Mouse (Mus musculus) C2C12 (cell line): Measurements from ENCODE around the gene Syt3. TPM values are rescaled to one million over a fixed set of nuclear protein-coding genes. Genes with fewer than 3 reads are reported as not detected.

Experiments used
- H3K27me3 ChIP-seq: one replicate; pipeline ENCODE4 v1.6.1; 2011; ENCODE audit not compliant: control insufficient read depth, insufficient read depth, insufficient read length
- H3K36me3 ChIP-seq: one replicate; pipeline ENCODE4 v1.6.1; 2011; ENCODE audit not compliant: control insufficient read depth, insufficient read depth
- H3K4me3 ChIP-seq: one replicate; pipeline ENCODE4 v1.5.1; 2011; ENCODE audit warnings: mild to moderate bottlenecking, control low read depth; ENCODE audit not compliant: poor library complexity, insufficient read depth, severe bottlenecking
- H3K79me2 ChIP-seq: one replicate; pipeline ENCODE4 v1.6.1; 2011; ENCODE audit not compliant: control insufficient read depth, insufficient read depth
- H3K79me3 ChIP-seq: one replicate; pipeline ENCODE4 v1.6.1; 2011; ENCODE audit warnings: low read depth, control low read depth
- H3ac ChIP-seq: one replicate; pipeline ENCODE3; 2011; ENCODE audit warnings: low read depth; ENCODE audit not compliant: control insufficient read depth, insufficient read length
- CEBPB ChIP-seq: IDR thresholded peaks from one replicate; pipeline ENCODE4 v1.6.1; 2011; ENCODE audit warnings: low read depth, mild to moderate bottlenecking, control low read depth, moderate library complexity
- CTCF ChIP-seq: IDR thresholded peaks from one replicate; pipeline ENCODE4 v1.5.1; 2011; ENCODE audit not compliant: control insufficient read depth, insufficient read depth, insufficient read length
- FOSL1 ChIP-seq: IDR thresholded peaks from one replicate; pipeline ENCODE4 v1.8.0; 2011; ENCODE audit warnings: mild to moderate bottlenecking, low read length; ENCODE audit not compliant: poor library complexity, insufficient read depth, severe bottlenecking
- MAX ChIP-seq: IDR thresholded peaks from one replicate; pipeline ENCODE4 v1.6.1; 2011; ENCODE audit warnings: mild to moderate bottlenecking, control low read depth
- MYOD1 ChIP-seq: IDR thresholded peaks from one replicate; pipeline ENCODE4 v1.6.1; 2011; ENCODE audit warnings: low read depth; ENCODE audit not compliant: control insufficient read depth, insufficient read length
- MYOG ChIP-seq: IDR thresholded peaks from one replicate; pipeline ENCODE4 v1.6.1; 2011; ENCODE audit not compliant: control insufficient read depth, insufficient read length; ENCODE audit errors: extremely low read depth
- USF1 ChIP-seq: IDR thresholded peaks from one replicate; pipeline ENCODE4 v1.6.1; 2011; ENCODE audit warnings: low read depth, mild to moderate bottlenecking, control low read depth, moderate library complexity
- polyA plus RNA-seq: library from polyadenylated mRNA; unstranded; fragments of >200 nt; fragmentation: generic; extraction: Trizol; gene quantifications from one replicate; pipeline ENCODE4 v1.2.1, GENCODE M21; 2012; ENCODE audit warnings: missing spikeins

The Syt3 gene
- polyA plus RNA-seq, 1 experiment, result not detected

DNA sequence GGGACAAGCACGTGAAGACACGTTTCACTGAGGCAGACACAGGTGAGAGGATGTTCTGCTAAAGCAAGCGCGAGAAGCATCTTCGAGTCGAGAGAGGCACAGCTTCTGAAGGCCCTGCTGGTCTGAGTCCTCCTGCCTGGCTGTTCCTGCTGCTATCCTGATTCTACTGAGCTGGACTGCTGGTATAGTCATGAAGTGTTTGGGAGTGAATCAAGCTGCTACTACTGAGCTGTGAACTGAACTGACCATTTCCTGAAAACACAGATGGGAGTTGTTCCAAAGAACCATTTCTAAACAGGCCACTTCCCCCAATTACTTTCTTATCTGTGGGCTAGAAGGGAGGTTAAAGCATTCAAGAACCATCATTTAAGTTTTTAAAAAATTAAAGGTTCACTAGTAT is 29.4 kb downstream of the Syt3 start:
- TF ChIP-seq MAX, result no peak
- TF ChIP-seq MYOD1, result no peak
- TF ChIP-seq FOSL1, result no peak
- no peak for TF ChIP-seq CEBPB
- no peak for TF ChIP-seq MYOG
- no peak for TF ChIP-seq CTCF
- TF ChIP-seq USF1, result no peak
- no peaks in the 10 kb centered on the region for H3K36me3 ChIP-seq
- H3K79me3 ChIP-seq, result no peaks in the 10 kb centered on the region
- no peak overlapping the region for H3K4me3 ChIP-seq
- no peaks in the 10 kb centered on the region for H3K79me2 ChIP-seq
- peaks cover 57% of the 10 kb centered on the region for H3K27me3 ChIP-seq
- H3ac ChIP-seq, result no peak overlapping the region

DNA sequence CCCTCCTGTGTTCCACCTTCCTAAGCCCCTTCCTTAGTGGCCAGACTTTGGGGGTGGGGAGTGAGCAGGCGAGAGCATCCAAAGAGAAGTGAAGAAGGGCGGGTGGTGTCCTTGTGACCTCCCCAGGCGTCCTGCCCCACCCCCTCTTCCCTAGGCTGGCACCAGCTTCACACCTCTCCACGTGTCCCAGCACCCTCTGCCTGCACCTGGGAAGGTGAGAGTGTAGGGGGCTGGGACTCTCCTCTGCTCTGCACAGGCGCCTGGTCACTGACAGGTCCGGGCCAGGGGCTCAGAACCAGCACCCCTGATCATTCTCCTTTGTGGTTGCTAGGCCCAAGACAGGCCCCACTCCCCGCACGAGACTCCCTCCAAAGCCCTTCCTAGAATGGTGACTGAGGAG is 43.8 kb downstream of the Syt3 start:
- Histone ChIP-seq H3K79me2 (no peaks in the 10 kb centered on the region), H3K79me3 (no peaks in the 10 kb centered on the region), H3ac (no peak overlapping the region), H3K4me3 (no peak overlapping the region), H3K36me3 (no peaks in the 10 kb centered on the region), H3K27me3 (peaks cover 60% of the 10 kb centered on the region)
- TF ChIP-seq USF1 (no peak), CTCF (no peak), CEBPB (no peak), MYOD1 (no peak), MAX (no peak), FOSL1 (no peak), MYOG (no peak)

DNA sequence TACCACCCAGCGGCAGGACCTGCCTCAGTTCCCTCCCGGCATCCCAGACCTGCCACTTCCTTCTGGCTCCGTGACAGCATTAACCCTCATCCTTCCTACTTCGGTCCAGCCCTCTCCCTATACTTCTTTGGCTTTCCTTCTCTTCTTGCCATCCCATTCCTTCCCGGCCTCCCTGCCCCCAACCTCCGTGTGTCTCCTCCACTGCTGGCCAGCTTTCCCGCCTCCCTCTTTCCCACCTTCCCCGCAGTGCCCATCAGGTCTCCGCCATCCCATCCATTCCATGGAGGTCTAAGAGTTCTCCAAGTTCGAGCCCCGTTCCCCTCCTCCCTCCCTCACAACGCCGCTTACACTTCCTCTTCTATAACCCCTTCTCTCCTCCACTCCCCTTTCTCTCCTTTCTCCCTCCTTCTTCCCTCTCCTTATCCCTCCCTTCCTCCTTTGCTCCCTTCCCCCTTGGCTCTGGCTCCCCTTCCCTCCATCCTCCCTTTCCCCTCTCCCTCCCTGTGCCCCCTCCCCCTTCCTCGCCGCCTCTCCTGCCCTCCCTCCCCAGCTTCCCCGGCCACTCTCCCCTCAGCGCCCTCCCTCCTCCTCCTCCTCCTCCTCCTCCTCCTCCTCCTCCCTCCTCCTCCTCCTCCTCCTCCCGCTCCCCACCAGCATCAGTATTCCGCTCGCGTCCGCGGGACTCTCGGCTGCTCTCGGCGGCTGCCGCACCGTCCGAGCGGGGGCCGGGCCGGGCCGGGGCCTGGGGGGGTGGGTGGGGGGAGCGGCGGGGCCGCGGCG is 44.5 kb downstream of the Syt3 start:
- H3K36me3 ChIP-seq, result no peaks in the 10 kb centered on the region
- H3K4me3 ChIP-seq, result no peak overlapping the region
- peaks cover 55% of the 10 kb centered on the region for H3K27me3 ChIP-seq
- TF ChIP-seq CEBPB (no peak), CTCF (no peak), MYOG (no peak), MAX (no peak), USF1 (no peak), MYOD1 (no peak), FOSL1 (no peak)
- no peaks in the 10 kb centered on the region for H3K79me3 ChIP-seq
- no peaks in the 10 kb centered on the region for H3K79me2 ChIP-seq
- no peak overlapping the region for H3ac ChIP-seq

DNA sequence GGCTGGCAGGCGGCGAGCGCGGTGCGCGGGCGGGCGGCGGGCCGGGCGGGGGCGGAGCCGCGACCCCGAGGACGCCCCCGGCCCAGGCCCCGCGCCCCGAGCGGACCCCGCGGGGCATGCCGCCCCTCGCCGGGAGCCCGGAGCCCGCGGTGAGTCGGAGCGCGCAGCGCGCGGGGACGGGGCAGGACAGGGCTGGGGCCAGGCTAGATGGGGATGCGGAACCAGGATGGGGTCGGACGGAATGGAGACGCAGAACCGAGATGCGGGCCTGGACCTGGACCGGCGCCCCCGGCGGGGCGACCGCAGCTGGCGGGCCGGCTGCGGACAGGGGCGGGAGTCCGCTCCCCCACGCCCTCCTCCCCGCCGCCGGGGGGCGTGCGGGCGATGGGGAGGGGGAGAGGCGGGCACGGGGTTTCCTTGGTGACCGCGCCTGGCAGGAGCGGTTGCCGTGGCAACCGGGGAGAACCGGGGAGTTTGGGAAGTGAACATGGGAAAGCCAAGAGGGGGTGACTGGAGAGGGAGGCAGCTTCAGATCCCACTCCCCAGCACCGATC is 45.1 kb downstream of the Syt3 start, which contains the start of gene Lrrc4b:
Gene Lrrc4b, plus strand, starts transcription at position 51 of the 554 bp plus-strand sequence.
- H3K27me3 ChIP-seq, result peaks cover 55% of the 10 kb centered on the region
- H3ac ChIP-seq, result no peak within 1 kb of the TSS
- no peaks in the 10 kb centered on the region for H3K36me3 ChIP-seq
- no peak within 1 kb of the TSS for H3K4me3 ChIP-seq
- no peak for TF ChIP-seq MYOD1
- TF ChIP-seq MYOG, result no peak
- TF ChIP-seq MAX, result no peak
- TF ChIP-seq CTCF, result no peak
- no peak for TF ChIP-seq FOSL1
- no peak for TF ChIP-seq CEBPB
- TF ChIP-seq USF1, result no peak
- H3K79me3 ChIP-seq, result no peaks in the 10 kb centered on the region
- H3K79me2 ChIP-seq, result no peaks in the 10 kb centered on the region

DNA sequence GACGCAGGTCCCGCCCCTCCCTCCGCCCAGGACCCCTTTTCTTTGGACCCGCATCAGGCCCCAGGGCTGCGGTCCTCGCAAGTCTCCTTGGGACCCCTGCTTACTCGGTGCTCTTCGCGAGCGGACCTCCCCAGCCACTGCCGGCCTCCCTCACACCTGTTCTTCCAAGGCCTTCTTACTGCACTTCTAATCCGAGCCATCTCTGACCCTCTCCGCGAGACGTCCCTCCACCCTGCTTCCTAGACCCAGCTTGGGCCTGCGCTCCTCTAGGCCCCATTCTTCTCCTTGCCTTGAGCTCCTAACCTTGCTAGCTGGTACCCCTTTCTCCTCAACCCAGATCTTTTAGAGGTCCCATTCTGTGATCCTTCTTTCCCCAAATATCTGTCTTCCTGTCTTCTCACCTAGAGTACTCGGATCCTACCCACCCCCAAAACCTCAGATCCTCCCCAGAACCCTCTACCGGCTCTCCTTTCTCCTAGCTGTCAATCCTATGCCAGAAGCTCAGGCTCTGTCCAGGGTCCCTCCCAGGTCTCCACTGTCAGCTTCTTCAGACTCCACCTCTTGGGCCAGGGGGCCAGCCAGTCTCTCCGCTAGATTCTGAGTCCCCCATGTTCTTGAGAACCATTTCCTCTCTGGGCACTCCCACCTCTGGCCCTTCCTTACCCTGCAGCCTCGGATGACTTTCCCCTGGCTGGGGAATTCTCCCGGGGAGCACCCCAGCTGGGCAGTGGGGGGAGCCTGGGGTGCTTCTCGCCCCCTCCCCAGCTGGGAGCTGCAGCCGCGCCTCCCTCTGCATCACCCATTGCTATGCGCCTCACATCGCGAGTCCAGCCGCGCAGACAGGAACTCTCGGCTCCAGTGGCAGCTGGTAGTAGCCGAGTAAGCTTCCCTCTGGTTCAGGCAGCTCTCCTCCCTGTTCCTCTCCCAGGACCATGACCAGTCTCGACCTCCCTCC is 45.9 kb downstream of the Syt3 start:
- Histone ChIP-seq H3K79me2 (no peaks in the 10 kb centered on the region), H3K4me3 (no peak overlapping the region), H3K27me3 (peaks cover 55% of the 10 kb centered on the region), H3K36me3 (no peaks in the 10 kb centered on the region), H3ac (no peak overlapping the region), H3K79me3 (no peaks in the 10 kb centered on the region)
- TF ChIP-seq MYOG (no peak), CTCF (no peak), MAX (no peak)
